Mouse (Mus musculus) neural tube, embryonic 14.5 days (tissue): ENCODE measurements around the gene Ryr2. TPM values are rescaled to one million over a fixed set of nuclear protein-coding genes. Genes with fewer than 3 reads are reported as not detected.
A peak's percentile ranks its signal among the peaks of the same experiment; 100 is the strongest.

Experiments
- ATAC-seq: fragments of 200-750 bp; cut with Nextera tagmentation; 2 replicates; pipeline ENCODE4 v1.8.0; 2017; ENCODE audit warnings: low read depth, mild to moderate bottlenecking, moderate TSS enrichment, moderate library complexity
- H3K27ac ChIP-seq: fragments of 300-500 bp; sonication (generic); 2 replicates; pipeline ENCODE4 v1.5.1; 2014; ENCODE audit warnings: low read depth, mild to moderate bottlenecking, control low read depth, low read length, moderate library complexity, mixed read lengths
- H3K27me3 ChIP-seq: fragments of 300-500 bp; sonication (generic); 2 replicates; pipeline ENCODE4 v1.6.1; 2014; ENCODE audit warnings: low read length; ENCODE audit not compliant: control insufficient read depth, insufficient read depth
- H3K36me3 ChIP-seq: fragments of 300-500 bp; sonication (generic); 2 replicates; pipeline ENCODE4 v1.6.1; 2014; ENCODE audit warnings: low read length, mixed read lengths; ENCODE audit not compliant: control insufficient read depth, insufficient read depth
- H3K4me1 ChIP-seq: fragments of 300-500 bp; sonication (generic); 2 replicates; pipeline ENCODE4 v1.6.1; 2014; ENCODE audit warnings: low read length; ENCODE audit not compliant: control insufficient read depth, insufficient read depth
- H3K4me2 ChIP-seq: fragments of 300-500 bp; sonication (generic); 2 replicates; pipeline ENCODE4 v1.6.1; 2014; ENCODE audit warnings: mild to moderate bottlenecking, low read depth, low read length, control low read depth
- H3K4me3 ChIP-seq: fragments of 300-500 bp; sonication (generic); 2 replicates; pipeline ENCODE4 v1.5.1; 2014; ENCODE audit warnings: low read depth, low read length, control low read depth, mixed read lengths
- H3K9ac ChIP-seq: fragments of 300-500 bp; sonication (generic); replicated peaks from 2 replicates; pipeline ENCODE4 v1.6.1; 2014; ENCODE audit warnings: low read depth, mild to moderate bottlenecking, control low read depth, low read length, mixed read lengths
- H3K9me3 ChIP-seq: fragments of 300-500 bp; sonication (generic); 2 replicates; pipeline ENCODE4 v1.6.1; 2016; ENCODE audit warnings: low read length; ENCODE audit not compliant: control insufficient read depth
- WGBS: fragments of 180-500 bp; shearing (Covaris S2); extraction: QIAGEN DNeasy Blood & Tissue Kit; methylation state at CpG from one replicate; pipeline ENCODE4 v1.1.7; 2014; 5-methylcytosine and 5-hydroxymethylcytosine counted together
- polyA plus RNA-seq: library from polyadenylated mRNA; unstranded; fragments of >200 nt; fragmentation: Nextera tagmentation; extraction: Ambion mirVana; gene quantifications from 2 replicates; pipeline ENCODE4 v1.2.1, GENCODE M21; 2014

The Ryr2 gene
- polyA plus RNA-seq, 1 experiment from 2014 or later = 13.5 TPM

- no peaks in the 10 kb centered on the region for H3K36me3 ChIP-seq
- H3K4me1 ChIP-seq = no peaks in the 10 kb centered on the region
- H3K9ac ChIP-seq = no peak overlapping the region
- H3K27me3 ChIP-seq = no peaks in the 10 kb centered on the region
- H3K9me3 ChIP-seq = no peaks in the 10 kb centered on the region
- ATAC-seq = no peak
- H3K27ac ChIP-seq = no peak overlapping the region
- no peak overlapping the region for H3K4me2 ChIP-seq
- H3K4me3 ChIP-seq = no peak overlapping the region
These were observed 19.4 kb upstream of the Ryr2 start for GRCm38 (mm10) chr13:12126099-12126498.

- no peak overlapping the region for H3K4me3 ChIP-seq
- 86% methylated on average over 7 of the region's 7 CpGs for WGBS
- no peak overlapping the region for H3K4me2 ChIP-seq
These were observed 18.3 kb upstream of the Ryr2 start for GRCm38 (mm10) chr13:12124940-12125540.

GRCm38 (mm10) chr13:12115551-12115950 lies 8.8 kb upstream of the Ryr2 start:
- no peak overlapping the region for H3K4me2 ChIP-seq
- 93% methylated on average over 8 of the region's 8 CpGs for WGBS
- no peak for ATAC-seq
- no peak overlapping the region for H3K27ac ChIP-seq
- no peak overlapping the region for H3K9ac ChIP-seq
- H3K9me3 ChIP-seq = no peaks in the 10 kb centered on the region
- H3K36me3 ChIP-seq = no peaks in the 10 kb centered on the region
- H3K4me1 ChIP-seq = no peaks in the 10 kb centered on the region
- H3K27me3 ChIP-seq = no peaks in the 10 kb centered on the region
- no peak overlapping the region for H3K4me3 ChIP-seq

More at GRCm38 (mm10) chr13:12124940-12125540, 18.3 kb upstream of the Ryr2 start:
- Histone ChIP-seq H3K9ac (no peak overlapping the region), H3K4me1 (no peaks in the 10 kb centered on the region), H3K9me3 (no peaks in the 10 kb centered on the region), H3K36me3 (no peaks in the 10 kb centered on the region), H3K27me3 (no peaks in the 10 kb centered on the region), H3K27ac (no peak overlapping the region)
- no peak for ATAC-seq

GRCm38 (mm10) chr13:12114816-12115215 lies 8.1 kb upstream of the Ryr2 start:
- H3K4me3 ChIP-seq = no peak overlapping the region
- H3K4me2 ChIP-seq = no peak overlapping the region
- H3K27me3 ChIP-seq = no peaks in the 10 kb centered on the region
- no peak overlapping the region for H3K27ac ChIP-seq
- 69% methylated on average over 1 of the region's 1 CpGs for WGBS
- no peak for ATAC-seq
- H3K9ac ChIP-seq = no peak overlapping the region
- H3K9me3 ChIP-seq = no peaks in the 10 kb centered on the region
- no peaks in the 10 kb centered on the region for H3K4me1 ChIP-seq
- H3K36me3 ChIP-seq = no peaks in the 10 kb centered on the region

GRCm38 (mm10) chr13:12108955-12109354 lies 2.2 kb upstream of the Ryr2 start:
- WGBS = 94% methylated on average over 1 of the region's 1 CpGs
- H3K27me3 ChIP-seq = peaks cover 4% of the 10 kb centered on the region; the same call in 1 of the 2 replicates
- H3K36me3 ChIP-seq = no peaks in the 10 kb centered on the region
- H3K4me1 ChIP-seq = no peaks in the 10 kb centered on the region; the same call in 1 of the 2 replicates
- no peak overlapping the region for H3K4me3 ChIP-seq
- H3K4me2 ChIP-seq = no peak overlapping the region
- no peak for ATAC-seq
- H3K9me3 ChIP-seq = no peaks in the 10 kb centered on the region
- H3K9ac ChIP-seq = no peak overlapping the region
- H3K27ac ChIP-seq = no peak overlapping the region

- peak; percentile 80 for ATAC-seq
- 0% methylated on average over 61 of the region's 67 CpGs for WGBS
- H3K9me3 ChIP-seq = no peaks in the 10 kb centered on the region
- peak overlapping the region; percentile 85 for H3K4me3 ChIP-seq
- H3K4me2 ChIP-seq = peak overlapping the region; percentile 85
- no peaks in the 10 kb centered on the region; the same call in 1 of the 2 replicates for H3K4me1 ChIP-seq
- H3K36me3 ChIP-seq = no peaks in the 10 kb centered on the region
- peaks cover 4% of the 10 kb centered on the region; the same call in 1 of the 2 replicates for H3K27me3 ChIP-seq
- H3K9ac ChIP-seq = peak overlapping the region; percentile 88
- H3K27ac ChIP-seq = peak overlapping the region; percentile 88
These were observed 716 bp downstream of the Ryr2 start for GRCm38 (mm10) chr13:12105830-12106628.

GRCm38 (mm10) chr13:12105231-12105829 lies 1.4 kb downstream of the Ryr2 start:
- Histone ChIP-seq H3K27me3 (peaks cover 4% of the 10 kb centered on the region; the same call in 1 of the 2 replicates), H3K4me3 (peak overlapping the region; percentile 85), H3K36me3 (no peaks in the 10 kb centered on the region), H3K9me3 (no peaks in the 10 kb centered on the region), H3K9ac (peak overlapping the region; percentile 88), H3K27ac (peak overlapping the region; percentile 39; the same call in 1 of the 2 replicates), H3K4me1 (no peaks in the 10 kb centered on the region; the same call in 1 of the 2 replicates), H3K4me2 (peak overlapping the region; percentile 85)
- peak; percentile 10 for ATAC-seq
- 4% methylated on average over 17 of the region's 17 CpGs for WGBS

GRCm38 (mm10) chr13:12104318-12104717 lies 2.4 kb downstream of the Ryr2 start:
- Histone ChIP-seq H3K9me3 (no peaks in the 10 kb centered on the region), H3K27ac (no peak overlapping the region), H3K36me3 (no peaks in the 10 kb centered on the region), H3K4me3 (peak overlapping the region; percentile 85; the same call in 1 of the 2 replicates), H3K4me1 (no peaks in the 10 kb centered on the region; the same call in 1 of the 2 replicates), H3K4me2 (peak overlapping the region; percentile 85), H3K9ac (no peak overlapping the region), H3K27me3 (peaks cover 4% of the 10 kb centered on the region; the same call in 1 of the 2 replicates)
- 42% methylated on average over 1 of the region's 1 CpGs for WGBS
- no peak for ATAC-seq

- WGBS = 47% methylated on average over 3 of the region's 3 CpGs
- H3K4me1 ChIP-seq = no peaks in the 10 kb centered on the region; the same call in 1 of the 2 replicates
- H3K9me3 ChIP-seq = no peaks in the 10 kb centered on the region
- H3K4me3 ChIP-seq = no peak overlapping the region
- no peaks in the 10 kb centered on the region for H3K36me3 ChIP-seq
- ATAC-seq = no peak
- H3K9ac ChIP-seq = no peak overlapping the region
- no peak overlapping the region for H3K27ac ChIP-seq
- no peak overlapping the region for H3K4me2 ChIP-seq
- peaks cover 4% of the 10 kb centered on the region; the same call in 1 of the 2 replicates for H3K27me3 ChIP-seq
These were observed 3.7 kb downstream of the Ryr2 start for GRCm38 (mm10) chr13:12103017-12103416.
